Mouse (Mus musculus) cerebral cortex, adult 2 months (tissue): ENCODE data around the gene Fam53b.

ENCODE experiments used
- WGBS: fragments of 180-500 bp; shearing (Covaris S2); methylation state at CpG from one replicate; pipeline ENCODE4 v1.1.7; 2018; 5-methylcytosine and 5-hydroxymethylcytosine counted together

The Fam53b gene

DNA sequence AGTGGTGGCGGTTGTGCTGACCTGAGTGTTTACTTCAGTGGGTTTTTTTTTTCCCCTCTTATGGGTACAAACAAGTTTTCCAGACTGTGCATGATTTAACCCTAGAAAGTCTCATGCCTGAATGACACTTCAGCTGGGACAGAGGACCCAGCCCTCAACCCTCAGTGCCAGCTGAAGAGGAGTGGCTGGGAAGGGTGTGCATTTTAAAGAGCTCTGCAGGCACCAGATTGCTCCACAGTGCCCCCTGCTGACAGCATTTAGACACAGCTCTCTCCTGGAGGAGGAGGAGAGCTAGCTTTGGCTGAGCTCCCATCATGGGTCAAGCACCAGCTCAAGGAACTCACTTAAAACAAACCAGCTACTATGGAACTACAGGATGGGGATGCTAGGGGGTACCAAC, 2.8 kb downstream of the Fam53b start:
- WGBS, result 34% methylated on average over 1 of the region's 1 CpGs

DNA sequence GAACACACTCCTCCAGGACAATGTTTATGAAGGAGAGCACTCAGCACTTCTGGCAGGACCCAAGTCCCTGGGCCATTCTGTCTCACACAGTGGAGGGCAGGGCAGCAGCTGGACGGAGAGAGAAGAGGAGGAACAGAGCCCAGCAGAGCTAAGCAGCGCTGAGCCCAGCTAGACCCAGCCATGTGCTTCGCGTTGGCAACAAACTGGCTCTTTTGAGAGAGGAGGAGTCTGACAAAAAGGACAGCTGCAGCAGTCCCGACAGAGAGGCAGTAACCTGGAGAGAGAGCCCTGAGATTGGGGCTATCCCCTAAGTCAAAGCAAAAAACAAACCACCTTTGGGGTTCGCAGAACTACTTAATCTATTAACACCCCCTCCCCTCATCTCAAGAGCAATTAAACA, 3.3 kb downstream of the Fam53b start:
- WGBS, result 16% methylated on average over 6 of the region's 6 CpGs

DNA sequence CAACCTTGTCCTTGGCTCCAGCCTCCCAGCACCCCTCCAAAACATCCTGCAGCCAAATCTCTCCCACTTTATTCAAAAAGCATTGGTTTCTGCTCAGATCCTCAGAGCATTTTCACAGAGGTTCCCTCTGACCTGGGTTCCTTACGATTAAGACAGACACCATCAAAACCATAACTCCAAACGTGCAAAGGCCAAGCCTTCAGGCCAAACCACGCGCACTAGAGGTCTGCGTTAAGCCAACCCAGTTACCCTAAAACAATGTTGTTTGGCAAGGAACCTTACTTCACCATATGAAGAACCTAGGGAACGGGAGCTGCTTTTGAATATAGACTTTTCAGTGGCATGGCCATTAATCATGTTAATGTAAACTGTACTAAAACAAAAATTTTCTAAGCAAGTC, 4.0 kb downstream of the Fam53b start:
- WGBS, result 57% methylated on average over 6 of the region's 6 CpGs

DNA sequence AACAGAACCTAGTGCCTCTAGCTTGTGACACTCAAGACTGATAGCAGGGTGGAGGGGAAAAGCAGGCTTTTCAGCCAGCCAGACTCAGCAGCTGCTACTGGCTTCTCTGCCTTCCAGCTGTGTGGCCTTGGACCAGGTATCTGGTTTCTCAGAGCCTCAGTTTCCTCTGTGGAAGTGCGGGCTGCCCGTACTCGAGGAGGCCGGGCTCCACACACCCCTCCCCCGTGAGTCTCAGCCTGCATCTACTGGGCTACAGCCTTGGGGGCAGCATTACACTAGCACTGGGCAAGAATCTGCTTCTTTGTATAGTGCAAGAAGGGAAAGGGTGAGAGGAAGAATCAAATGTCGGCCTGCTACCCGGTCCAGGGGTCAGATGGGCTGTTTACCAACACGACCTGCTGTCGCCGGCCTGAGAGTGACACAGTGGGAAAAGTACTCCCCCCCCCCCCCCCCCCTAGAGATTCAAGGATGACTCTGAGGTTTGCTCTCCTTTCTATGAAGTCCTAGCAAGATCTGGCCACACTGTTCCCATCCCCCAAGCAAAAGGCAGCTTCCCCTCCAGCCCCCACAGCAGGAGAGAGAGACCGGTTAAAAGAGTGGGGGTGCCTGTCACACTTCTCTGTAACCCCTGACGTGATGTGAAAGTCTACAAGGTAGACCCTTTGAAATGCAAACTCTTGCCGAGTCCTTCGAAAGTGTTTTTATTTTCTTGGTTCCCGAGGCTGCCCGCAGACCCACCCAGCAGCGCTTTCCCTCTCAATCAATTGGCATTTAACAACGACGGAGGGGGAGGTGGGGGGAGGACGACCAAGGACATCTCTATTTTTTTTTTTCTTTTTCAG, 4.6 kb downstream of the Fam53b start:
- 19% methylated on average over 20 of the region's 20 CpGs for WGBS

DNA sequence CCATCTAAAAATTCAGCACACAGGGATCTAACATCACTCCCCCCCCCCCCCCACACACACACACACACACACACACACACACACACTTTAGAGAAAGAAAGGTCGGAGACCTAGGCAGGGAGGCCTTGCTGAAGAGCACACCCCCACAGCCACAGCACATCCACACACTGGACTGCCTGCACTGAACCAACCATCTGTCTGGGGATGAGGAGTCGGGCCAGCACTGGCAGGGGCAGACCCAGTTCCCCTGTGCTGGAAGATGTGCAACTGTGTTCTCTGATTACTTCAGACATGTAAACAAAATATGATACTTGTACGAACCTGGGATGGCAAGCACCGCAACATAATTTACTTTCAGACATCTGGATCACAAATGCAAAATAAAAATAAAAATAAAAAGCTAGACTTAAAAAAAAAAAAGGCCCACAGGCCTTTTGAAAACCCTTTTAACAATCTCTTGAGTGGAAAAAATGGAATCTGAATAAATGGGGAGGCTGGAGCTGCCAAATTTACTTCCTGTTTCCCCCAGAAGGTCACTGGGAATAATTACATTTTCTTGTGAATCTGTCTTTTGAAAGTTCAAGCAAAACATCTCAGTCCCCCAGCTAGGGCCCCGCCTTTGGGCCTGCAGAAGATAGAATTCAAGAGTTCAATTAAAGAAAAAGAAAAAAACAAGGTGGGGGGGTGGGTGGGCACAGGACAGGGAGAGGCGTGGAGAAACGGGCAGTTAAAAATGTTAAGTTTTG, 5.5 kb downstream of the Fam53b start:
- WGBS, result 34% methylated on average over 7 of the region's 7 CpGs

DNA sequence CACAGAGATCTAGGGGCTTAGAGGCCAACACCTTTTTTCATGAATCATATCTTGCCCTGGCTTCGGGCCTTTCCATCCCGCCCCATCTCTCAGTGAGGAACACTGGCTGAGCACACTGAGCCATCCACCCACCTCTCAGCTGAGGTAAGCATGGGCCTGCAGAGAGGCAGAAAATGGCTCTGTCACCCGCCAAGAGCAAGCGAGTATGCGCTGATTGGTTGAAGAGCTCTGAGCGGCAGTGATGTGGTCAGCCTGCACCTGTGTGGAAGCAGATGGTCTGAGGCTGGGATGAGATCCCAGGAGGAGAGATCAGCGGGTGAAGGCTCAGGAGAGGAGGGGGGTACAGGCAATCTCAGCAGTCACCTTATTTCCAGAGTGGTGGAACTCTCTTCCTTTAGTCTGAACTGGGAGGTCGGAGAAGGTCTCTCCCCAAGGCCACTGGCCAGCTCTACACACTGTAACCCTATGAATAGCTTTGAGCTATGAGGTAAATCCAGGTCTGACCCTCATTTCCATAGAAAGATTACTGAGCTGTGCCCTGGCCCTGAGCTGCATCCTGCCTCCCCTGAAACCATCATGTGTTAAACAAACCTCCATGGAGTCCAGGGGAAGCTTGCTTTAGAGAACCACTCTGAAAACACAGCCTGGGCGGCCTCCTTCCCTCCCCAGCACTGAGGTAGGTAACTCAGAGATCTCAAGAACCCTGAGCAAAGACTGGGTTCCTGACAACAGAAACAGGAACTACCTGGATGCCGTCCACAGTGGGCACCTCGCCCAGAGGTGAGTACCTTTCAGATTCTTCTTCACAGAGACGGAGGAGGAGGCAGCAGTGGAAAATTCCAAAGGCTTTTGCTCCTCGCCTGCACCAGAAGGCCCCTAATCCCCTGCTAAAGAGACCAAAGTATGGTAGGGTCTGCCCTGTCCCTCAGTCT, 6.5 kb downstream of the Fam53b start:
- WGBS, result 43% methylated on average over 13 of the region's 13 CpGs

DNA sequence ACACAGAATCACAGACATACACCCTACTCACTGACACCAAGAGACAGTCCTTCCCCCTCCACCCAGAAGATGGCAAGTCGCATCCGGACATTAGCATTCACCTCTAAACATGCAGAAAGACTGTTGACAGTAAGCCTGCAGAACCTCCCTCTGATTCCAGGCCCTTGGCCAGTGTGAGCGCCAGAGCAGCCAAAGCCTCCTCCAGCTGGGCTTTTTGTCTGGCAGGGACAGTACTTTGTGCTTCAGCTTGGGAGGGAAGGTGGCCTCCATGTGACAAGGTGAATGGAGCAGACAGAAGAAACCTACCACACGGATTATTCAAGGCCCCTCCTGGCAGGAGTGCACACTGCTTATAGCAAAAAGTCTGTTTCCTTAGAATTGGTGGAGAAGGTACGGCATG, 7.4 kb downstream of the Fam53b start:
- WGBS, result 23% methylated on average over 5 of the region's 5 CpGs

DNA sequence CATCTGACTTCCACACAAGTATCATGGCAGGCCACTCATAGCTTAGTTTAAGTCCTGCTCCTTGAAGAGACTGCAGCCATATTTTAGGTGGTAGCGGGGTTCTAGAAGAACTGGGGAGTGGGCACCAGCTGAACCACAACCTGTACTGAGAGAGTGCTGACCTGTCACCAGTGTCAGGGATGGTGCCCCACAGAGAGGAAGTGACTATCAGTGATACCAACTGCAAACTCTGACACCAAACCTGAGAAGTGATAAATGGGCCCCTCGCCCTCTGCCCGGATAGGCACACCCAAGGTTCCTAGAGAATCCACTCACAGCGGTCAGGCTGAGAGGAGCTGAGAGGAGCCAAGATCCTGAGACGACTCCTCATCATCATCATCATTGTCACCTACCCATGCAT, 8.7 kb downstream of the Fam53b start:
- WGBS, result 83% methylated on average over 5 of the region's 5 CpGs

DNA sequence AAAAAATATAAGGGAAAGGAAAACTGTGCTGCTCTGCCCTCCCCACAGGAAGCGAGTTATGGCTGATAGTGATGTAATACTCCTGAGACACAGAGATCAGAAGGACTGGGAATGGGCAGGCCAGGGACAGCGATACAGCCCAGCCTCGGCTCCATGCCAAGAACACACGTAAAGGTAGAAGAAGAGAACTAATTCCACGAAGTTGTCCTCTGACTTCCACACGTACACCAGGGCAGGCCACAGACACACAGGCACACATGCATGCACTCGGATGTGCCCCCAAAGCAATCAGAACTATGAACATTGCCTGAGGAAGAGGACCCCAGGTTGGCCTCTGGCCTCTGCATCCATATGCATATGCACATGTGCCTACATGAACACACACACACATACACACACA, 9.2 kb downstream of the Fam53b start:
- WGBS, result 80% methylated on average over 7 of the region's 7 CpGs

DNA sequence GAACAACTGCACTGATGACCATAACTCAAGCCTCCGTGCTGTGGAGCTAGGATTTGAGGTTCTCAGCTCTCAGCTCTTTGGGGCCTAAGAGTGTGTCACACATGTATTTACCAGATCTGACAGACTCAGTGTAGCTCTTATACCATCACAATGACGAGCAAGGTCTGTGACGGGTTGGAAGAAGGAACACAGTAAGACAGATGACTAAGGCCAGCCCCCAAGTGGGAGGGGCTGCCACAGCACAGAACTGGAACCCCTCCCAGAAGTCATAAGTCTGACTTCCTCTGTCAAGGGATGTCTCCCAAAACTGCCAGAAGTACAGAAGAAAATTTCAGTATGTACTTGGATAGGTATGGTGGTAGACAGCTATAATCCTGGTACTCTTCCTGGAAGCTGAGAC, 9.7 kb downstream of the Fam53b start:
- 52% methylated on average over 3 of the region's 3 CpGs for WGBS

DNA sequence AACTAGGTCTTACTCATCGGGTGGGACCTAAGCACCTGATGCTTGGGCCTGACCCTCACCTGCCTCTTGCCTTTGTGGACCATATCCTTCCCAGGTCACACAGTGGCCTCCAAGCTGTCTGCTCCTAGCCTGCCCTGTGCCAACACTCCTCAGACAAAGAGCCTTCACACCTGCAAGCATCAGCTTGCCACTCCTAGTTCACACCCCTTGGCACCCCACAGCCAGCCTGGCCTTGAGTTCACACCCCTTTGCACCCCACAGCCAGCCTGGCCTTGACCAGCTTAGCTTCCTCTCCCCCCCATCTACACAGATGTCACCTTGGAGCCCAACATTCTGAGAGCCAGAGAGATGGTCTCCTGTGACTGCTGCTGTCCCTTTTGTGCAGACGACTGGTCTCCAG, 10.3 kb downstream of the Fam53b start:
- WGBS, result 78% methylated on average over 2 of the region's 2 CpGs

DNA sequence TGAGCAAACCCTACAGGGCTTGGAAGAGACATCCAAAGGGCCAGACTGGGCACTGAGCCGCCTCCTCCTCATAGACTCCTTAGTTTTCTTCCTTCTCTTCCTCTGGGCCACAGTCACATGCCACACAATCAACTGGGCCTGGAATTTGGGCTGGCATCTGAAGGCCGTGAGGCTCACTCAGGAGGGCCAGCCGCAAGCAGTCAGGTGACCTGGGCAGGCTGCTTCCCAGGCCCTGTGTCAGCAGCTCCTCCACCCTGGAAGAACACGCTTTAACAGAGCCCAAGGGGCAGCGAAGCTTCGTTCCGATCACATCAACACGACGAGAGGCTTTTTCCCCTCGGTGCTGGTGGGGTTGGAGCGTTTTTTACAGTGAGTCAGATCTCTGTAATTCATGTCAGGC, 11.0 kb downstream of the Fam53b start:
- WGBS, result 72% methylated on average over 11 of the region's 11 CpGs

DNA sequence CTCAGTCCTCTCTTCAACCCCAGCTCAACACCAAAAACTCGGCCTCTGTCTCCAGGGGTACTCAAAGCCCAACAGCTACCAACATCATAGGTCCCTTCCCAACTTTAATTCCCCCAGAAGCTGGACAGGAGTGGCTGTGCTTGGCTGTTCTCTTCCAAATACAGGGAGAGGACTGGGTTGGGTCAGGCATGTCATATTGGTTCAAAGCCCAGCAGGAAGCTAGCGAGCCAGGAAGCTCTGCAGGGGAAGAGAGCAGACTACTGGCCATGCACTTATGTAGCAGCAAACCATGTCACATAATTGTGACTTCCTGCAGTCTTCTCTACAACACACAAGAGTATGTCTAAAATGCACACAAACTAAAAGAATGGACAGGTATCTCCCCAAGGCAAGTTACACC, 11.6 kb downstream of the Fam53b start:
- 73% methylated on average over 2 of the region's 2 CpGs for WGBS

DNA sequence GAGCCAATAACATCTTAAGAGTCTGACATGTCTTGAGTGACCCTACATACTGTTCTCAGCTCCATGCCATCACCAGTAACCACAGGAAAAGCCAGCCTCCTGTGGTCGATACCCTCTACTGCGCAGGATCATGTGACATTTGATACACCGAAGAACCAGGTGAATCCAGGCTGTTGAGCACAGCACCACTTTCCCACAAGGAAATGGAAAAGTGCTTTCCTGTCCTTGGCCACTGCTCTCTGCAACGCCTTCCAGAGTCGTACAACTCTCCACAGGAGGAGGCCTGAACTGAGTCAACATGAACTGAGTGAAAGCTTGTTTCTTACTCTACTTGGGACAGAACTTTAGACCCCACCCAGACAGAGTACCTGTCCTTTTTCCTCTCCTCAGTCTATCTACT, 12.2 kb downstream of the Fam53b start:
- 84% methylated on average over 5 of the region's 5 CpGs for WGBS

DNA sequence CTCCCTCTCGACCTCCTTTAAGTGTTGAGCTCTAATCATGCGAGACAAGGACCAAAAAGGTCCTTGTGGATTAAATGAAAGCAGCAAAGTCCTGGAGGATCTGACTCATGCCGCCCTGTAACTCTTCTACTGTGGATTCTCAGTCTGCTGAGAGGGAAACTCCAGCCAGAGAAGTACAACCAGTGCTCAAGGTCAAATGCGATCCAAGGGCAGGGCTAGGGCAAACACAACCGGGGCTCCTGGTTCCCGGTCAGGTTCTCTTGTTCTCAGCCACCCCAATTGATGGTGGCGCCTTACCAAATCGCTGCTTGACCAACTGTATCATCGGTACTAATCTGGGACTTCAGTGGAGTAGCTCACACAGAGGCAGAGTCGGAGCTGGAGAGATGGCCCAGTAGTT, 12.8 kb downstream of the Fam53b start:
- WGBS, result 83% methylated on average over 10 of the region's 10 CpGs

DNA sequence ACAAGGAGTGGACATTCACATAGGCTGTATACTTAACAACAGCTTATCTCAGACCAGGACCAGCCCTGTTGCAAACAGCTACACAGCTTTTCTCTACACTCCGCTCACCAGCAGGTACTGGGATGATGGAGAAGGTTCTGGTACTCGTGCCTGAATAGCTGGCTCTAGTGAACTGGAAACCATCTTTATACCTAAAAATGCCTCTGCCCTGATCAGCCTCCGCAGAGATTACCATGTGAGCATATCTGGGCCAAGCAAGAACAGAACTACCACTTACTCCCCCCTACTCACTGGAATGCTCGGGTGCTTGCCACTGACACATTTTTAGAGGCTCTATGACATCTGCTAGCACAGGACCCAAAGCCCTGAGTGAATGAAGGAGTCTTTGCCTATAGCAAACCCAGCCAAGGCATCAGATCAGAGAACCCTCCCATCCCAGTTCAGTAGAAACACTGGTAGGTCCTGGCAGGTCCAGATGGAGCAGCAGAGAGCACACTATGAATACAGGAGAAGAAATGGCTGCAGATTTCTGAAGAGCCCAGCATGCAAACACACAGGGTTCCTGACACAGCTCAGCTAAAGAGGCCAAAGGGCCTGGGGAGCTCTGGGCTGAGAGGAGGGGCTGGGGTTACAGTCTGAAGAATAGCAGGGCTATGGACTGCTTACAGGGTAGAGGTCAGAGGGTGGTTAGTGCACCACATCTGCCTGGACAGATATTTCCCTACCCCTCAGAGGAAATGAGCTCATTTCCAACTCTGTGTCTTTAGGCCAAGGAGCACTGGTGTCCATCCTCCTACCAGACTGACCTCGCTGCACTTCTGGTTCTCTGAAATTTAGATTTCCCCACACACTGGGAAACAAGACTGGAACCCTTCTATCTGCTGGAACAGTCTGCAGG, 14.3 kb downstream of the Fam53b start:
- 56% methylated on average over 5 of the region's 5 CpGs for WGBS

DNA sequence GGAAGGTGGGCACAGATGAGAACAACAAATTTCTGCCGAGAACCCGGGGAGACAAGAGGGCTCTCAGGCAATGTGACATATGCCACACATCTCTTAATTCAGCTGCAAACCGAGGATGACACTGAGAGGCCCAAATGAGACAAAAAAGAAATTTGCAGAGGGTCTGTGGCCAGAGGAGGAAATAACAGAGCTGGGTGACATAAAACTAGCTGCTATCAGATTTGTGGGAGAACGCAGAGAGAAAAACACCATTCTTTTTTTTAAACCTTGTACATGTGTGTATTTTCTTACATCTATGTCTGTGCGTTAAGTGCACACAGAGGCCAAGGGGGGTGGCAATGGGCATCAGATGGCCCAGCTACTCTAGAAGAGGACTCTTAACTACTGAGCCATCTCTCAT, 18.5 kb downstream of the Fam53b start:
- 77% methylated on average over 5 of the region's 5 CpGs for WGBS

DNA sequence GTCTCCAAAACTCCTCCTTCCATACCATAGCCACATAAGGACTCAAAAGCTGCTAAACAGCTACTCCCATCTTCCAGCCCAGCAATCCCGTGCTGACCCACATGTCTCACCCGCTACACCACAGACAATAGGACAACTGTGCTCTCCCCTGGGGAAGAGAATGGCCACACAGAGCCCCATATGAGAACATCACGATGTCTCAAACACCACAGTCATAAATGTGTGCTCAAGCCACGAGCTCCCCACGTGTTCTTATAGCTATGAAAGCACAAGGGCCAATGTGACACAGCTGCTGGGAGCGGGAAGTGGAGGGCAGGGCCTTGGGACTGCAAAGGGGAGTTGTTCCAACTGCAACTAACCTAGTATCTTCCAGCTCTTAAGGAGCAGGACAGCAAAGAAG, 20.2 kb downstream of the Fam53b start:
- WGBS, result 51% methylated on average over 6 of the region's 6 CpGs

DNA sequence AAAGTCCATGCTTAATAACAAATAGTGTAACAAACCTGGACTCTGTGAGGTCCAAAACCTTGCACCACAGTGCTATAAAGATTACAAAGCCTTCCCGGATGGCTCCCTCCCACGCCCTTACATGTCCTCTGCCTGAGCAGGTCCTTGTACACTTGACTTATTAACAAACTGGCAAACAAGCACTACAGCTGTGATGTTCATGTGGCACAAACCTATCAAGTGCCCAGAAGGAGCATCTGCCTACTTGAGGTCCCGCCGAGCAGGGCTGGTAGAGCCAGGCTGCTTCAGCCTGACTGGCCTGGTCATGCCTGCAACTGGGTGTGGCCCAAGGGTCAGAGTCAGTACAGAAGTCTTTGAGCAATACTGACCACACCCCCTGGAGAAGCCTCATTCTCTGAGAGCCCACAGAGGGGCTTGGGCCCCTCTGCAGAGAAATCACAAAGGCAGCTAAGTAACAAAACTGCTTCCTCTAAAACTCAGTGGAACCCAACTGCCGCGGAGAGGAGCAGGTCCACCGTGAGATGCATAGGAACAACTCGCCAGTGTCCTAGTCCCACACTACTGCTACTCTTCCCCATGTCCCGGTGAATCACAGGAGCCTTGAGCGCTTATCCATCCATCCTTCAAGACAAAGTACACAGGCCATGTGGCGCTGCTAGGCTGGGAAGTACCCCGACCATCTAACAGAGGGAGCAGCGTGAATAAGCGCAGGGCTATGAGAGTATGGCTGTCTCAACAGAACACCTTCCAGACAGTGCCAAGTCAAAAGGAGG, 23.1 kb downstream of the Fam53b start:
- WGBS, result 84% methylated on average over 14 of the region's 14 CpGs

DNA sequence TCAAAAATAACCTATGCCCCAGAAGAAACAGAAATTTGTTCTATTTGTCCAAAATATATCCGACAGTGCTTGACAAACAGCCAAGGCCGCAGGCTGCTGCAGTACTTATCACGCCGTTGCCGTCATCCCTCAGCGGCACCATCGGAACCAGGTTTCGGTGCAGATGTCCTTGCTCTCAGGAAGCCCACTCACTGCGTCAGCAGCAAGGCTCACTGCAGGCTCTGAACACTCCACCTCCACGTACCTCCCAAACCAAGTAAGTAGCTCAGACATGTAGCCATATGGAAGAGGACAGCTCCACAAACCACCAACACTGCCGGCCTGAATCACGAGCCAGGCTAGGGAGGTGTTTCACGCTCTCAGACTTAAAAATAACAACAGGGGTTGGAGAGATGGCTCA, 24.9 kb downstream of the Fam53b start:
- 58% methylated on average over 13 of the region's 13 CpGs for WGBS
